Mouse (Mus musculus) NIH3T3 (cell line): Measurements from ENCODE around the gene Exoc7.

Experiments
- DNase-seq: peaks from one replicate; pipeline ENCODE4 v3.0.0-alpha.2; 2012; ENCODE audit warnings: low read depth

Gene Exoc7

DNA sequence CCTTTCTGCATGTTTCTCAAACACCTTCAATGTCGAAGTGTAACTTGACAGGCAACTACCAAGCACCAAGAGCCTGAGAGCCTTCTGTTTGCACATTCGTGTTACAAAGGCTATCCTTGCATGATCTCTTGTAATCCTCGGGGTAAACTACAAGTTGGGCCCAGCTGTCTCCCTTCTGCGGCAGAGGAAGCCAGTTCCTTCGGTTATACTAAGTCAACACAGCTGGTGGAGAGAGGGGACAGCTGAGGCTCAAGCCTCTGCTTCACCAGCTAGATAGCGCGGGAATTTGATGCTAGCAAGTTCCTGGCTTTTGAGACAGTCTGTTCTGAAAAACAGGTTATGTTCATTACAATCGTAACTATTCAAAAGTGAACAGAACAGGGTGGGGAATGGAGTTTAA, 5.3 kb upstream of the Exoc7 start:
- no peak for DNase-seq

GRCm38 (mm10) chr11:116311169-116311568, 4.1 kb upstream of the Exoc7 start:
- peak; percentile 68 for DNase-seq

- DNase-seq, result no peak
Measured at GRCm38 (mm10) chr11:116309601-116310000, 2.6 kb upstream of the Exoc7 start.

GRCm38 (mm10) chr11:116307762-116308531, 914 bp upstream of the Exoc7 start:
- peak; percentile 27 for DNase-seq

DNA sequence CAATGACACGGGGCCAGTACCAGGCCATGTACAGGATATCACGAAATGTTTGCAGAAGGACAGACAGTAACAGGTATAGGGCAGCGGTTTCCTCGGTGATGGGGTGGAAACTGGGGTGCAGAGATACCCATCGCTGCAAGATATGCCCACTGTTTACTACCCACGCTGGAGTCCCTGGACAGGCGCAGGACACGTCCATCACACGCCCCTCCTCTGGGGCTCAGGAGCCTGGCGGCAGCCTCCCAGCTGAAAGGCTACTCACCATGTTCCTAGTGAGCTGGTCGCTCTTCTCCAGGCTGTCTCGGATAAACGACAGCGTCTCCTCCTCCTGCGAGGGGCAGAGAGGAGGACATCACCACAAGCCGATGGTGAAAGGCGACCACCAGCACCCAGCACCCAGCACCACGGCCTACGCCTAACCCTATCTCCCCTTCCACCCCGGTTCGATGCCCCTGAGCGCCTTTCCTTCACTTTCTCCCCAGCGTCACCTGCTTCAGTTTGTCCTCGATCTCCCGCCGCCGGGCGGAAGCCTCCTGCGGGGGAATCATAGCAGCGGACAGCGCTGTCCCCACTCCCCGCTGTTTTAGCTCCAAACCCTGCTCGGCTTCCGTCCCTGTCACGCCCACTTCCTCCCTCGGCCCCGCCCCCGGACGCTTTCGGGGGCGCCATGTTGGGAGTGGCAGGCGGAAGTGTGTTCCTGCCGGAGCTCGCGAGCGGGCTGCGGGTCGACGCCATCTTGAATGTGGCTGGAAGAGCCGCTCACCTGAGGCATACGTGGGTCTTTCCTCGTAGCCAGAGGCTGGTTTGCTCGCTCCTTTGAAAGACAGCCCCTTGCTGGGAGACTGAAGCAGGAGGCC, 679 bp downstream of the Exoc7 start:
- DNase-seq, result peak; percentile 97

DNA sequence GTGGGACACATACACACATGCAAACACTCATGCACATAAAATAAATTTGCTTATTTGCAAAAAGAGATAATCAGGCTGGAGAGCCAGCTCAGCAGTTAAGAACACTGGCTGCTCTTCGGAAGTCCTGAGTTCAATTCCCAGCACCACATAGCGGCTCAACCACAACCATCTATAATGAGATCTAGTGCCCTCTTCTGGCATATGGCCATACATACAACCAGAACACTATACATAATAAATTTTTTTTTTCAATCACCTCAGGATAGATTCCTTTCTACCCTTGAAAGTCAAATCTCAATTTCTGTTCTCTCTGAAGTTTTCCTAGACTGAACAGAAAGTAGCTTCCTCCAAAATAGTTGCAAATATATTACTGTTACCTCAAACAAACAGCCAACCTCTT, 1.6 kb downstream of the Exoc7 start:
- DNase-seq, result no peak

DNA sequence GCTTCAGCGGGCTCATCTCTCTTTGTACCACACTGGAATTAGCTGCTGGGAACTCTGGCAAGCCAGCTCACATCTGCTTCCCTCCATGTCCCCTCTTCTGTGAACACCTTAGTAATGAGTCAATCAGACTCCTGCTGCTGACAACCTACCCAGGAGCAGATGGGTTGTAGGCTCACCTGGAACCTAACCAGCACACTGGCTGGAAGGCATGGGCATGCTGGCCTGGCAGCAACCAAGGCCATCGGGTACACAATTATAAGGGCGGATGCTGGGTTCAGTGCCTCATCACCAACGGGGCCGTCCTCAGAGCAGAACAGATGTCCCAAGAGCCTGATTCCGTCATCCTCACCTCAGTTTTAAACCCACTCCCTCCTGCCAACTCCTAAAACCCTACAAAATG, 8.4 kb downstream of the Exoc7 start:
- DNase-seq, result no peak

DNA sequence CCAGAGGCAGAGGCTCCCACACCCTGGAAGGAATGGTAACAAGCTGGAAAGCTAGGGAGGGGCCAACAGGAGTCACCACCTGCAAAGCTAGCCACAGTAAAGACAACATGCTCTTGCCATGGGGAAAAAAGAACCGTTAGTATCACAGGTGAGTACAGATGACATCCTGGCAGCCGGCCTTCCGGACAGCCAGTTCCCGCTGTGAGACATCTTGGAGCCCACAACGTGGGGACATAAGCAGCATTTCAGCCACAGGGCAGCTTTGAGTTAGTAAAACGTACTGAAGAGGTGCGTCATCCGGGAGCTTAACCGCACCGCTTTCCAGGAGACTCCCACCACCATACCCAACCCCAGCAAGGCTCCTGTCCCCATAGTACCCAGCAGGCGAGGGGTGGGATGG, 8.8 kb downstream of the Exoc7 start:
- no peak for DNase-seq

GRCm38 (mm10) chr11:116297017-116297416, 10.0 kb downstream of the Exoc7 start:
- DNase-seq, result no peak

GRCm38 (mm10) chr11:116296191-116296734, 10.8 kb downstream of the Exoc7 start:
- DNase-seq, result no peak

DNA sequence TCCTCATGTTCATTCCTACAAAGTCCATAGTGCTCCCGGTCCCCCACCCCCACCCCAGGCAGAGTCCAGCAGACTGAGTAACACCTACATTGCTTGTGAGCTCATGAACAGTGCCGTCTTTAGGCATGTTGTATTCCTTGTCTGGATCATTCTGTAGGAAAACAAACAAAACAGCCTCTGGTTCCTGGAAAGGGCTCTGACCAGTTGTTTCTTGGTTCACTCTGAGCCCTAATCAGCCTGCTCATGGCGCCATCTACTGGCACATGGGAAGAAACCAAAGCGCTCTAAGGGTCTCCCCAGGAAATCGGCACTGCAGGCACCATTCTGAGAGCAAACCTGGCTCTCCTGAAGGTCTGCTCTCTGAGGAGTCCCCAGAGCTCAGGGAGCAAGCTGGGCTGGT, 12.7 kb downstream of the Exoc7 start:
- DNase-seq, result peak; percentile 87

GRCm38 (mm10) chr11:116293538-116294137, 13.4 kb downstream of the Exoc7 start:
- DNase-seq, result no peak

- DNase-seq, result no peak
Measured at GRCm38 (mm10) chr11:116292401-116292800, 14.6 kb downstream of the Exoc7 start.

GRCm38 (mm10) chr11:116290556-116290955, 16.5 kb downstream of the Exoc7 start:
- no peak for DNase-seq

DNA sequence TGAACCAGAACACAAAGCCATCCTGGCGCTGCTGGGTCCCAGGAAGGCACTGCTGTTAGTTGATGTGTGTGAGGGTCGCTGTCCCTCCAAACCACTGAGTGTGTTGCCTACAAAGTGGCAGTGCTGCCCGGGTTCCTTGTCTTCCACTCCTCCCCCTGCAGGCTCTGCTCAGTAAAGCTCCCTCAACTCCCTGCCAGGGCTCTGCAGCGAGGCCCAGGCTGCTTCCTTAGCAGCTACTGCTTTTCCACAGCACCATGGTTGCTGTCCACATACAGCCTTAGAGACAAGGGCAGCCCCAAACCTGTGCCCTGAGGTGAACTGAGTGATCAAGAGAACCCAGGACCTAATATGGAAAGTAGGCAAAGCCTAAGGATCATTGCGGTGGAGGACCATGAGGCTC, 19.7 kb downstream of the Exoc7 start:
- peak; percentile 24 for DNase-seq

GRCm38 (mm10) chr11:116285770-116286191, 21.3 kb downstream of the Exoc7 start:
- no peak for DNase-seq

- no peak for DNase-seq
Measured at GRCm38 (mm10) chr11:116283982-116284381, 23.1 kb downstream of the Exoc7 start.

GRCm38 (mm10) chr11:116282912-116283521, 24.0 kb downstream of the Exoc7 start:
- DNase-seq, result no peak

DNA sequence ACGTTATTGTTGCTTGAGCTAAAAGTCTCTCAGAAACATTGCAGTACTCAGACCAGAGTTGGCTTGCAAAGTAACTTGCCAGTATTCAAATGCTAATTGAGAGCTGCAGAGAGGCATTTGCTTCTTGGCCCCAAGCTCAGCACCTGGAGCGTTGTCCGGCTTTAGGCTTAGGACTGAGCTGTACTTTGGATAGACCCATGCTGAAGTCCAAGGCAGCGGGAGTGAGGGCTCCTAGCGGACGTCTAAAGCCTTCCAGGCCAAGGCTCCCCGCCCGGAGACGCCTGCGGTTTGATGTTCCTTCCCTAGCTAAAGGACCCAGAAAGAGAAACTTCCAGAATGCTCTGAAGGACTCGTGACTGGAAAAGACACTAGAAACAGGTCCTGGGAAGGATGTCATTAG, 24.9 kb downstream of the Exoc7 start:
- DNase-seq, result no peak

- no peak for DNase-seq
Measured at GRCm38 (mm10) chr11:116281671-116282070, 25.4 kb downstream of the Exoc7 start.

GRCm38 (mm10) chr11:116280751-116281663, 26.0 kb downstream of the Exoc7 start, which contains the start of gene Galr2:
Gene Galr2 (plus strand): TSS chr11:116280939.
- DNase-seq, result no peak
